Mouse (Mus musculus) urinary bladder, postnatal 25 days (tissue): ENCODE results near the gene Gm17387.
A peak's percentile ranks its signal among the peaks of the same experiment; 100 is the strongest.

Source experiments
- DNase-seq: peaks from one replicate; pipeline ENCODE4 v3.0.0; 2022; ENCODE audit warnings: low spot score

Gm17387 gene

DNA sequence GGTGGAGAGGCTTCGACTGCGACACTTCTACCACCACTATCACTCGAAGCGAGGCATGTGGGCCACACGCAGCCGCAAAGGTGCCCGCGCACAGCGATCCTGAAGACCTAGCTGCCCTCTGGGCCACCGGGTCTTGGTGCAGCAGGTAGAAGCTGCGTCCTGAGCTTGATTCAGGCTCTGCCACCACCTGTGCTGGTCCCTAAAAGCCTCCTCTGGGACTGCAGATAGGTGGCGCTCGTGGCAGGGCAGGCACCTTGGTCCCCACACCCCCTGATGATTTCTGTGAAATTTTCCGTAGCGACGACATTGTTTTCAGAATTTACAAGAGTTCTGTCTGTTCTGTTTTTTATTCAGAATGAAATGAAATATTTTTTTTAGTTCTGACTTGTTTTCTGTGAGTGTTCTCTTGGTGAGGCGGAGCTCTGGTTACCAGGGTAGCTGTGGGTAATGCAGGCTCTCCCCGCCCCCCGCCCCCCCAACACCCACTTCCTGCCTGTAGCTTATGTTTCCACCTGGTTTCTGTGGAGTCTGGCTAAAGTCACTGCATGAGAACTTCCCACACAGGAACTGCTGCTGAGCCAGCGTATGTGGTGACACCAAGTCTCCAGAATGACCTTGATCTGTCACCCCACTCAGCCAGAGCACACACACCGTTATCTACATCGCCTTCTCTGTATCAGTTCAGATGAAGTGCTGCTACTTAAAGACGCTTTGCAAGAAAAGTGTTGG is 43.2 kb downstream of the Gm17387 start:
- no peak for DNase-seq

DNA sequence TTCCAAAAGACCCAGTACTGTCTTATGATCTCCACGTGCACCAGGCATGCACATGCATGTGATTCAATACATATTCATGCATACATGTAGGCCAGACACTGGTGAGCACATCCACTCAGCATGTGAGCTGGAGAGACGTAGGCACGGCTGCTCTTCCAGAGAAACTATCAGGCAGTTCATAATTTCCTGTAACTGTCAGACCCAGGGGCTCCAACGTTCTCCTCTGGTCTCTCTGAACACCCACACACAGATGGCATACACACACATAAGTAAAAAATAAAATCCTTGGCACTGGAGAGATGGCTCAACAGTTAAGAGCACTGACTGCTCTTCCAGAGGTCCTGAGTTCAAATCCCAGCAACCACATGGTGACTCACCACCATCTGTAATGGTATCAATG is 44.9 kb downstream of the Gm17387 start:
- DNase-seq: no peak

DNA sequence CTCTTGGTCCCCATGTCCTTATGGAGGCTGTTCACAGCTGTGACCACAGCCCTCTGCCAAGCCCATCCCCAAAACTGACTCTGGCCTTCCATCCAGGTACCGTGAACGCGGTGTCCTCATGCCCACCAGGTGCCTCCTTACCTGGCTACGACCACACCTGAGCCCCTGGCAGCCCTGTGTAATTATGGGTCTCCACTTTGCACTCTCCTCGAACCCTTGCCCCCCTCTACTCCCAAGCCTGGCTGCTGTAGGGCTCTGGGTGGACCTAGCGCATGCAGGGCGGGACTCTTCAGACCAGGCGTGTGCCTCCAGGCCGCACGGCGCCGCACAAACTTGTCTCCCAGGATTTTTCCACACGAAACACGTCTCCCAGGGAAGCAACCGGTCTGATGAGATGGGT is 48.9 kb downstream of the Gm17387 start, which contains the start of gene Pkp3:
Gene Pkp3 (plus strand): TSS at position 378 of the 400 bp plus-strand sequence.
- no peak for DNase-seq

DNA sequence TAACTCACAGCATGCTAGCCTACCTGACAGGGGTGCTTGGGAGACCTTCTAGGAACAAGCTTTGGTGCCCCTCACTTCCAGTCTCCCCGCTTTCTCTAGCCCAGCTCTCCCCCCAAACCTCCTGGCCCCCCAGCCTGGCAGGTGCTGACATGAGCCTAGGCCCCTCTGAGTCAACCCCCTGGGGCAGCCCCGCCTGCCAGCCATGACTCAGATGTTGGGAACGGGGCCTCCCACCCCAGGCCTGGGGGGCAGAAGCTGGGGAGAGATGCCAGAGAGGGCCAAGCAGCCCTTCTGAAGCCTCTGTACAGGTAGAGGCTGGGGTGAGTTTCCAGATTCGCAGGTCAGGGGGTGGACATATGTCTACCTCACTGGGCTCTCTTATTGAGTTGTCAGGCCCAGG is 49.9 kb downstream of the Gm17387 start:
- peak; percentile 44 for DNase-seq
